Mouse (Mus musculus) thymus, postnatal 10 days (tissue): ENCODE measurements around the gene Nphp4.

ENCODE experiments used
- DNase-seq, 2 experiments: peaks; one replicate each; pipeline ENCODE4 v3.0.0; 2021; ENCODE audit warnings: low spot score in 2 of 2

Nphp4 gene

DNA sequence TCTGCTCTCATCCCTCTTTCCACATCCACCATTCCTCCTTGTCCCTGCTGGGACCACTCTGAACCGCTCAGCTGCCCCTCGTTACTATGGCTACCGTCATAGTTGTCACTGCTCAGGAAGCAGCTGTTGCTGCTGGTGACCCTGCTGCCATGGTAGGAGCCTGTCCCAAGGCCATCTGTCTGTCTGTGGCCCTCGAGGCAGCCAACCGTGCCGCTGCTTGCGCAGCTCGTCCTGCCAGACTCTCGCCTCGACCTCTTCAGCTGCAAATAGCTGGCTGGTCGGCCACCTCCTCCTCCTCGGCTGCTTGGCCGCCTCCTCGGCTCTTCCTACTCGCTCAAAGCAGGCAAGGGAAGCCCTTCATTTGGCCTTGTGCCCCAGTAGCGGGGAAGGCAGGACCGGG, 81.7 kb downstream of the Nphp4 start:
- no peak for DNase-seq

DNA sequence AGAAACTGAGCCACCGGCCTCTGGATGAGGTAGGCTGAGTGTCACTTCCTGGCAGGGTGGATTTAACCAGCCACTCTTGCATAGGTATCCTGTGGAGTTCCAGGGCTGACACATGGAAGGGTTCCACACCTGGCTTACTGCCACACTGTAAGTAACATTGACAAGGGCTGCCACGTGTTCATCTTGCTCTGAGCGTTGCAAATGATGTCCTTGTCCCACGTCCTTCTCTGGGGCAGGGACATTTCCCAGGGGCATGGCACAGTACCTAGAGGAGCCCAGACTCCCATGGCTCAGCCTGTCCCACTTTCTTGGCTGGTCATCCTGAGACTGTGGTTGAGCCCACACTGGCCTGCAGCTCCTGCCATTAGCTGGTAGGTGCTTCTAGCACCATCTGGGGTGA, 91.5 kb downstream of the Nphp4 start:
- DNase-seq: no peak

DNA sequence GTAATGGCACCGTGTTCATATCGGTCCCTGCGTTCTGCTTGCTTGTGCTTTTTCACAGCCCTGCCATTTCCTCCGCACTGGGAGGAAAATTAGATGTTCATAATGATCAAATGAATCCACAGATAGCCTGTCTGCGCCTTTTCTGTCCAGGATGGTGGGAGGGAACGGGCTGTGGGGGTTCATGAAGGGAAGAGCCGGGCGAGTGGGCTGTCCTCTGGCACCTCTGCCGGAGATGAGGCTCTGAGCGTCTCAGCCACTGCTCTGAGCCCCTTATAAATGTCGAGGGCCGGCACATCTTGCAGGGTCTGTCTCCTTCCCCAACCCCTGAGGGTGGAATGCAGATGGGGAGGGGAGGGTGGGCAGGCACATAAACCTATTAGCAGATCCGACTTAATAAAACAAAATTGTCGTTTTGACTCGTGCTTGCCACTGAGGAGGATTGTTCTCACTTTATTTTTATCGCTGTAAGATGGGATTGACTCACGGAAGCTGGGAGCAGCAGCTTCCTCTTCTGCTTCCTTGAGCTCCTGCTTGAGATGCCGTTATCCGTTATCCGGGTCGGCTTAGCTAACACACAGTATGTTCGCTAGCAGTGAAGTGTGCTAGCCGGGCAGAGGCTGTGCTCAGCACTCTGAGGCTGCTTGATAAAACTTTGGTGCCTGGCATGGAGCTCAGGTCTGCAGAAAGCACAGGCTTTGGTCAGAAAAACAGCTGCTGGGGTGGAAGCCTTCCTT, 92.3 kb downstream of the Nphp4 start:
- DNase-seq: no peak

DNA sequence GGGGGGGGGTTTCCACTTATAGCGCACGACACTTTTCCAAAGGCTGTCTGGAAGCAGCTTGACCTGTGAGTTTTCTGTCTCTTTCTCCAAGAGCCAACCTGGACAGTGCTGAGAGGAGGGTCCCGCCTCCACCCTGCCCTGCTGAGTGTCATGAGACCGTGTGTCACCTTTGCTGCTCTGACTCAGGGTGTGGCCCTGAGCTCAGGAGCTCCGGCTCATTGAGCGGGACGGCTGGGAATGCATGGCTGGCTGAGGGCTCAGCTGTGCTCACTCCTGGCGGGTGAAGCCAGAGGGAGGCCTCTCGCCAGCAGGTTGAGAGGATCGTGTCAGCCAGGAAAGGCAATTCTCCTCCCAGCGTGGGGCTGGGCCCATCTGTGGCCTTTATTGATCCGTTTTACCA, 97.8 kb downstream of the Nphp4 start:
- DNase-seq: no peak

DNA sequence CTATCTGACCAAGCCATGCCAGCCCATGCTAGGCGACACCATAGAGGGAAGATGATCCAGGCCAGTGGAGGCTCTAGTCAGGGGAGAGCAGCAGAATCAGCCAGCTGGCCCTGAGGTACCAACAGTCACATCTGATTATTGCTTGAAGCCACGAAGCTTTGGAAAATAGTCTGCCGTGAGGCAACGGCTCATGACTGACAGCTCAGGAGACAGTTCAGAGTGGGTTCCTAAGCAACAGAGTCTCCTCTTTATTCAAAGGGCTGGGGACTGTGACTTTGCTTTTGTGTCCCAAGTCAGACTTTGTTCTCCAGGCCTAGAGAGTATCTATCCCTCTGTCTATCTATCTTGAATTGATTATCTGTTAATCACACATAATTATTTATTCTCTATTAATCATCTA, 100.3 kb downstream of the Nphp4 start:
- DNase-seq: no peak

DNA sequence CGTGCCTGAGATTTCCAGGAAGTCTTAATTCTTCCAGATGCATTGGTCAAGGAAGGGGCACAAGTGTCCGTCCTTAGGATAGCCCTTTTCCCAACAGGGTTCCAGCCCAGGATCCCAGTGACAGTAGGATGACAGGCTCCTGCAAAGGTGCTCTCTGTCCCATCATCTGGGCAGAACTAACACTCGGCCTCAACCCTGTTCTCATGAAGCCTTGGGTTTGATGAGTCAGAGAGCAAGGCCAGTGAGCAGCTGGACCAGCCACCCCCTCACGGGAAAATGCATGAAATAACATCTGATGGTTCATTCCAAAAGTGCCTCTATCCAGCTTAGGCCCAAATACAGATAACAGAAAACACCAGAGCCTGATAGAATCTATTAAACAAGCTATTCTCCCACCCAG, 103.5 kb downstream of the Nphp4 start:
- no peak for DNase-seq

DNA sequence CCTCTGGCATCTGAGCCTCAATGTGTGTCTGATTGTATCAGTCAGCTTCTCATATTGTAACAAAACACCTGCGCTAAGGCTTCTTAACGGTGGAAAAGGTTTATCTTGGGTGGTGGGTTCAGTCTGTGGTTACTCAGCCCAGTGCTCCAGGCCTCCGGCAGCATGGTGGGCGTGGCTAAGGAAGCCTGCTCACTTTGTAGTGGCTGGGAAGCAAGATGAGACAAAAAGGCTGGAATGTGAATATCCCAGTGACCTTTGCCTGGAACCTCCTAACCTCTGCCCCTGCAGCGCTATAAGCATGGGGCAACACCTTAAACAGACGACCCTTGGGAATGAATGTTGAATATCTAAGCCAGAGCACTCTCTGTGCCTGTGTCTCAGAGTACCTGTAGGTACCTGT, 105.7 kb downstream of the Nphp4 start:
- no peak for DNase-seq

DNA sequence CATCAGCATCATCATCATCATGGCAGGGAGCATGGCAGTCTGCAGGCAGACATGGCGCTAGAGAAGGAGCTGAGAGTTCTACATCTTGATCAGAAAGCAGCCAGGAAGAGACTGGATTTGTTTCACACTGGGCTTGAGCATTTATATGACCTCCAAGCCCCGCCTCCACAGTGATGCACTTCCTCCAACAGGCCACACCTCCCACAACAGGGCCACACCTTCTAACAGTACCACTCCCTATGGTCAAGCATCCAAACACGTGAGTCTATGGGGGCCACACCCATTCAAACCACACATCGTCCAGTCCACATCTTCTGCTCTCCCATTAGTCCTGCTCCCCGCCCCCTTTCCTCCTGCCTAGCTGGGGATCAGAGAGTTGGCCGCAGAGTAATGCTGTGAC, 107.1 kb downstream of the Nphp4 start:
- no peak for DNase-seq

DNA sequence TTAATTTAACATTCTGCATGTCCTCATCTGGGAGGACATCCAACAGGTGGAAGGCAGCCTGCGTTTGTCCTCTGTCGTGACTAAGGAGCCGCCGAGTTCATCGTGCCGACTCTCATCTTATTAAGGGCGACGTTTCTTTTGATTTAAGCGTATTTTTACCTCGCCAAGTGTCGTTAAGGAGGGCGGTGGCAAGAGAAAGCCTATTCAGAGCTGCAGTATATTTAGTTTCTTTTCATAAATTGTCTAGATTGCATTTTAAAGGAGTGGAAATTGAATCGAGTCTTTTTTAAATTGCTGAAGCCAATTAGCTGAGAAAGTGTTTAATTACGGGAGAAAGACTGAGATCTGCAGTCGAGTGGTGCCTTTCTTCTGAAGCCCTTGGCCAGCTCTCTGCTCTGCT, 109.0 kb downstream of the Nphp4 start:
- no peak for DNase-seq

DNA sequence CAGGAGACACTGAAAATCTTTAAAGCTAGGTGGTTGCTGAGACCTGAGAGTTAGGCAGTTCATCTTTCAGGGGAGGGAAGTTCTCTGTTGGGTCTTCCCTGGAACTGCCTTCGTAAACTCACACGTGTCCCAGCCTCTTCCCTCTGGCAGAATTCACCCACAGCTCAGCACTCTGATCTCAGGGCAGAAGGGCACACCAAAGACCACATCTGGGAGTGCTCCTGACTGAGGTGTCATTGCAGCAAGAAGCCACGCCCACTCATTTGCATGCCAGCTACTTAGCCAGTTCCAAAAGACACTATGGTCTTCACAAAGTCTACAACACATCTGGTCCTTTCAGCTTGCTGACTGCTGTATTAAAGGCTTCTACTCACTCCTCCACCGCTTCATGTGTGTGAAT, 109.7 kb downstream of the Nphp4 start:
- DNase-seq: peak in 1 of 2 experiments; percentile 8

DNA sequence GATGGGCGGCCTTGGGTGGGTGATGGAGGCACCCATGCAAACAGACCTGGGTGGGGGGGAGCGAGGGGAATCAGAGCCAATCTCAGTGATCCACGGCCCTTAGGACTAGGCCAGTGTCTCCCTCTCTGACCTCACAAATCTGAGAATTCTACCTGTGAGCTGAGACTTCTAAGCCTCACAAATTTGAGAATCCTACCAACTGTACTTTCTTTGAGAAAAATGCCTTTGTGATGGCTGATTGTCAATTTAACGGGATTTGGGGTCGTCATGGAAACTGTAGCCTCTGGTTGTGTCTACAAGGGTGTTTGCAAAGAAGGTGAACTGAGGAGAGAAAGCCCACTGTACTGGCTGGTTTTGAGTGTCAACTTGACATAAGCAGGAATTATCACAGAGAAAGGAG, 127.8 kb downstream of the Nphp4 start:
- DNase-seq: no peak

DNA sequence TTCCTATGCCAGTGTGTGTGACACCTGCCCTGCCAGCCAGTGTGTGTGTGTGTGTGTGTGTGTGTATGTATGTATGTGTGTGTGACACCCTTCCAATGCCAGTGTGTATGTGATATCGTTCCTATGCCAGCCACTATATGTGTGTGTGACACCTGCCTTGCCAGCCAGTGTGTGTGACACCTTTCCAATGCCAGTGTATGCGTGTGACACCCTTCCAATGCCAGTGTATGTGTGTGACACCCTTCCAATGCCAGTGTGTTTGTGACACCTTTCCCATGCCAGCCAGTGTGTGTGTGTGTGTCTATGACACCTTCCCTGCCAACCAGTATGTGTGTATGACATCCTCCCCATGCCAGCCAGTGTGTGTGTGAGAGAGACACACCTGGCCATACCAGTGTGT, 132.7 kb downstream of the Nphp4 start:
- DNase-seq: no peak

DNA sequence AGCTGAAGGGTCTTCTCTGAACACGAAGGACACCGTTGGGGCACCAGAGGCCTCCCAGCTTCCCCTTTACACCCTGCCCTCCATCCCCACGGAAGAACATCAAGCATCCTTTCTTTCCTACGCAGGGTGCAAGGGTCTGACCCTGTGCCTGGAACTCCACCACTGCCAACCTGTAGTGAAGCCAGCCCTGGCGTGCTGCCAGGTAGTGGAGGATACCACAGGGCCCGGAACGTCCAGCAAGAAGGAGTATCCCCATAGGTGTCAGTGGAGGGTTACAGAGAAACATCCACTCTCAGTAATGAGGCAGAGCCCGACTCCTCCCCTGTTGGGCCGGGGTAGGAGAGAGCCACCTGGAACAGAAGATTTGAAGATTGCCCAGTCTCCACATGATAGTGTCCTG, 133.5 kb downstream of the Nphp4 start:
- no peak for DNase-seq
